Mouse (Mus musculus) skeletal muscle tissue, adult 2 months (tissue): ENCODE data around the gene Taf1b.

ENCODE experiments used
- DNase-seq: peaks from one replicate; pipeline ENCODE4 v3.0.0-alpha.2; 2012; ENCODE audit warnings: low read depth, low spot score

The Taf1b gene

DNA sequence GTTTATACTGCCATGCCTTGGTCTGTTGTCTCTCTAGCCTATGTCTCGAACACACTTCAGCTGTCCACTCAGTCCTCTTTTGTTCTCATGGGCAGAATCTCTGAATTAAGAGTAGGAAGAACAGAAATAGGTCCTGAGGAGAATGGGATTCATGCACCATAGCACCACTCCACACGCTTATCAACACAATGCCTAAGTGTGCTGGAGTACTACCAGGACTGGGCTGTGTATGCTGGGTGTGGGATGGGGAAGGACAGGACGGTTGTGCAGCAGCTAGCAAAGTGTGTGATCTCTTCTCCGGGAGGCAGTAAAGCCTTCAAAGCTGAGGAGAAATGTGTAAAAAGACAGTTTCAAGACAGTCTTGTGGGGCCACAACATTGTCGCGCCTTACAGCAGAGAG is 50.7 kb downstream of the Taf1b start:
- no peak for DNase-seq

DNA sequence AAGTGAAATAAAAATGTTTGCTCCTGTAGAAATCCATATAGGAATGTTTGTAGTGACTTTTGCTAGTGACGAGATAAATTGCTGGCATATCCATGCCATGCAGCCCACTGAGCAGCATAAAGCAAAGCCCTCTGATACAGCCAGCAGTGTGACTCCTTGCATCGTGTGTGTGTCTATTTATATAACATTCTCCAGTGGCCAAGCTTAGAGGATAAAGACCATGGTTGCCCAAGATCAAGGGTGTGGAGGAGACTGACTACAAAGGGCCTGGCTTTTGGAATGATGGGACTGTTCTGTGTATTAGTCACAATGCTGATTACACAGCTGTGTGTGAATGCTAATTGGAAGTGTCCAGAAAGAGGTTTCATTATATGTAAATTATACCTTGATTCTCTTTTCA is 54.4 kb downstream of the Taf1b start:
- DNase-seq: no peak

DNA sequence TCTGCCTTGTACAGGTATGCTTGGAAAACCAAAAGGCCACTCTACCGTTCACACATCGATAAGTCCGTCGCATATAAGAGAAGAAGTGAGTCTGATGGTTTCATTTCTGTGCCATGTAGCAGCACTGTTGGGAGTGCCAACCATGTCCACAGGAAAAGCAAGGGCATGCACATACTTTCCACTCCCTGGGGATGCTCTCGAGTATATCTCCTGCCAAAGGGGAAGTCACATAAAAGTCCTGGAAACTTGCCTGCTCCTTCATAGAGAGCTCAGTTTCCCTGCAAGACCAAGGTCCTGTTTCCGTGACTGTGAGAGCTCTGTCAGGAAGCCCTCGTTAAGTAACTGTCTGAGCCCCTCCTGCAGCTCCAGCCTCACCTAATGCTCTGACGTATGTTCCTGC is 57.8 kb downstream of the Taf1b start:
- no peak for DNase-seq

DNA sequence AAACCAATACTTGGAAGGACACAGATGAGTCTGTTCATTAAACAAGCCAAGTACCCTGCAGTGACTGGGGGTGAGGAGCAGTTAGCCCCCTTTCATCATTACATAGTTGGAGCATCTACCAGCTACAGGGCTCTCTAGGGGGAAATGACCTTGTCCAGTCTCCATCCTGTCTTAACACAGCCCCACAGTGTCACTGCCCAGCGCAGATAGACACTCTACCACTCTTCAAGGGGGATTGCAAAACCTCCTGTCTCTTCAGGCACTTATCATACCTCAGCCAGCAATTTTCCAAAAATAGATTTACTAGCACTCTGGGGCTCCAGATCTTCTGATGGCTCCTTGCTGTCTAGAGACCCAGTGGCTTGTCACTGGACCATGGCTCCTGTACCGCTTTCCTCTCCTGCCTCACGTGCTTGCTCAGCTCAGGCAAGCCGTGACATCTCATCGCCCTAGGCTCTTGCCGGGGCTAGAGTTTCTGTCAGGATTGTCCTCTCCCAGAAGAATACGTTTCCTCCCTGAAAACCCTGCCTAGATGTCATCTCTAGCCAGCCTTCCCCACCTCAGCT is 65.3 kb downstream of the Taf1b start:
- no peak for DNase-seq

DNA sequence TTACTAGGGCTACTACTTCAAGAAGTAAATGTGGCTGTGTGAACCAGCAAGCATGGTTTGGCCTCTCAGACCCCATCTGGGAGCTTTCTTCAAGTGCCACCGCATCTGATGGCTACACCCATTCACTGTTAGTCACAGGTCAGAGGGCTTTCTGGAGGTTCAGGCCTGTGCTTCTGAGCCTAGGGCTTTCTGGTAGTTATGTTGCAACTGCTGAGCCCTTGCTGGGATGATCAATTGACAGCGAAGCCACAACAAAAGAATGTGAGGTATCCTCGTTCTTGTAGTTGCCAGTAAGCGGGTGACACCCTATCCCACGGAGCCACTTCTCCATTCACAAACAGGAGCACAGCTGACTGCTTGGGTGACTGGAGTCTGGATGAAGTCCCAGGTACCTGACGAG is 67.2 kb downstream of the Taf1b start:
- no peak for DNase-seq

DNA sequence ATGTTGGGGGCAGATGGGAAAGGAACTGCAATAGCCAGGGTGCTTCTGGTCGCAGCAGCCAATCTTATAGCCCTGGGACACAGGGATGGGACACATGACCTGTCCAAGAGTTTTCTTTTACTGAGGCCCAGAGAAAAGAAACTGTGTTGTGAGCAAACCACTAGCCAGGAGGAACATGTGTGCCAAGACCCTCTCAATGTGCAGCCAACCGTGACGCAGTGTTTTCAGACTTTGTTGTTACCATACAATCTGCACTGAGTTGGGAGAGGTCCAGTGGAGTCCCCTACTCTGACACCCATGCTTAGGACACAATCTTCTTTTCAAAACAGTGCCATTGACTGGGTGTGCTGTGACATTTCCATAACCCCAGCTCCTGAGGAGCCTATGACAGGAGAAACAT is 69.4 kb downstream of the Taf1b start:
- no peak for DNase-seq

DNA sequence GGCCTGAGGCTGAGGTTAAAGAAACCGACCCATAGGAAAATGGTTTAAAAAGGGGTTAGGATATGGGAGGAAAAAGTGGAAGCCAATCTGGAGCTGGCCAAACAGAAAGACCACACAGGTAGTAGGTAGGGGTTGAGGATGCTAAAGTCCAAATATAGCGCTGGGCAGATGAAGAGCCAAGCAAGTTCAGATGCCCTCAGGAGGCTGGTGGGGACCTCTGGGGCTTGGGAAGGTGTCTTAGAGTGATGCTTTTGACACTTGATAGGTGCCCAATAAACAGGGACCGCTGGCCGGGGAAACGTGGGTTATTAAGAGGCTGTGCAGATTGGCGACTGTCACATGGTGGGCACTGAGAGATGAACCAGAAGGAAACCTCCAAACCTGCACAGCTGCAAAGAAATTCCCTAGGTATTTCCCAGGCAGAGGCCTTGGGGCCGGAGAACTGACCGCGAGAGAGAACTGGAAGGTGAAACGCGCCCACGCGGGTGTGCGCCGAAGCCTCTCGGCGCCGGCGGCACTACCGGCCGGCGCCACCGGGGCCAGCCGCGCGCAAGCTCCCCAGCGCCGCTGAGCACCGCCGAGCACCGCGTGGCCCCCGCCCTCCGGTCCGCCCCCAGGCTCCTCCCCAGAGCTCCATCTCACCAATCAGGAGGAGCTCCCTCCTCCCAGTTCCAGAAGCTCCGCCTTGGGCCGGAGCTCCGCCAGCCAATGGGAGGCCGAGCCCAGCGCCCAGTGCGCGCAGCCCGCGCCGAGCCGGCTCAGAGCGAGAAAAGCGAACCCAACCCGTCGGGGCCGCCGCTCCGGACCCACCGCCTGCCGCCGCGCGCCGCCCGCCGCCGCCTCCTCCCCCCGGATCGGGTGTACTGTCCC is 73.6 kb downstream of the Taf1b start, which contains the start of gene Grhl1:
Grhl1 (plus strand) TSS at position 761 of the 870 bp plus-strand sequence.
- DNase-seq: peak; percentile 89

DNA sequence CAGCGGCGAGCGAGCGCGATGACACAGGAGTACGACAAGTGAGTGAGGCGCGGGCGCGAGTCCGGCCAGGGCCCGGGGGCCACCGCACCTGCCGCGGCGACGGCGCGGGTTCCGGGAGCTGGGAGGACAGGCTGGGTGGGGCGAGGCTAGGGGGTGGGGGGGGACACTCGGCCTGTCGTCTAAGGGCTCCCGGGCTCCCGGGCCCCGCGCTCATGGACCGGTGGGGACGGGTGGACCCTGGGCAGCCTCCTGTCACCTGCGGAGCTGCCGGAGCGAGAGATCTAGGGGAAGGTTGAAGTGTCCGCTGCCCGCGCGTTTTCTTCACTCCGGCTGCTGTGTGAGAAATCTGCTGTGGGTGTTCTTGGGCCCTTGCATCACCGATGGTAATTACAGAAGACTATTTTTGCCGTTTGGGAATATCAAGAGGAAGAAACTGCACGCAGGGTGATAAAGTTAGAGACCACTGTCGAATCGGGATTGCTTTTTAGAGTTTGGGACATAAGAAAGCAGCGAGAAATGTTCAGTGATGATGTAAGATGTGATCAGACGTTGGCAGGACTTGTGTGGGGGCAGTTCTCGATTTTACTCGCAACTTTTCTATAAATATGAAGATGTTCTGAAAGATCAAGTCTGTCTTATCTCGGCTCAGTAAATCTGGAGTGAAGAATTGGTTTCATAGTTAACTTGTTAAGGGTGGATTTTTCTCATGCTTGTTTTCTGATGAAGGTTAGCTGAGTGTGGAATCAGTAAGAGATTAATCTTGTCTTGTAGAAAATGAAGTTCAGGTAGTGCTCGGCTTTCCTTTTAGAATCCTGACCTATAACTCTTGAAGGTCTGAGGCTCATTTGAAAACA is 74.5 kb downstream of the Taf1b start:
- DNase-seq: no peak

DNA sequence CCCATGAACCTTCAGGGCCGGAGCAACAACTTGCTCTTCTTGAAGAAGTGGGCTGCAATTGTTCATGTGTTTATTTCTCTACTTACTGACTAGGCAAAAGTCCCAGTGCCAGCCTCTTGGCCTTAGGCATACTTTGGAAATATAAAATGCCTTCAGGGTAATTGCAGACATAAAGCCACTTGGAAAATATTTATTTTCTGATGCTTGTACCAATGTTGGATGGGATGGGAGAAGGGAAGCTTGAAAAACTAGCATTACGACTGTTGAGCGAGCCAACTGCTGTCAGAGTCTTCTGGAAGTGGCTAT is 75.1 kb downstream of the Taf1b start:
- DNase-seq: no peak

DNA sequence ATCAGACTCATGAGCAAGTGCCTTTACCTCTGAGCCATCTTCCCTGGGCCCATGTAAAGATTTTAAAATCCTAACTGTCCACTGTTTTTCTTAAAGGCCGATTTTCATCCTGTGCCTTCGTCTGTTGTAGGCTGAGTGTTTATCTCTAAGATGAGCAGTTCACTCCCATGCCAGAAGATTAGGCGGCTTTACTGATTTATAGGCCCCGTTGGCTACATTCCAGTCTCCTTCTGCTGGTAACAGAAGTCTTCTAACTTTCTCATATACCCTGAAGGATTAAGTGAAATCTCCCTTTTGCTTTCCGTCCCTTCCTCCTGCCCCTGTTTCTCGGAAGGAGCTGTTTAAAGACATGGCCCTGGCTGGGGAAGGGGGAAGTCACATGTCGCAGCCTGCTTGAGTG is 76.7 kb downstream of the Taf1b start:
- DNase-seq: no peak

DNA sequence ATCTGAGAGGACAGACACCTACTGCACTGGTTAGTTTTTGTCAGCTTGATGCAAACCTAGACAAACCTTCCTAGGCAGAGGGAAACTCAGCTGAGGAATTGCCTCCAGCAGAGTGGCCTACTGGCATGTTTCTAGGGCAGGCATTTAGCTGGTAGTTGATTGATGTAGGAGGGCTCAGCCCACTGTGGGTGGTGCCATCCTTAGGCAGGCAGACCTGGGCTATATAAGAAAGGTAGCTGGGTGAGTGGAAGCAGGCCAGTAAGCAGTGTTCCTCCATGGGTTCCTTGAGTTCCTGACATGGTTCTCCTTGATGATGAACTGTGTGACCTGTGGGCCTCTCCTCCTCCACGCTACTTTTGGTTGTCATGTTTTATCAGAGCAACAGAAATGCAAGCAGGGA is 82.3 kb downstream of the Taf1b start:
- no peak for DNase-seq

DNA sequence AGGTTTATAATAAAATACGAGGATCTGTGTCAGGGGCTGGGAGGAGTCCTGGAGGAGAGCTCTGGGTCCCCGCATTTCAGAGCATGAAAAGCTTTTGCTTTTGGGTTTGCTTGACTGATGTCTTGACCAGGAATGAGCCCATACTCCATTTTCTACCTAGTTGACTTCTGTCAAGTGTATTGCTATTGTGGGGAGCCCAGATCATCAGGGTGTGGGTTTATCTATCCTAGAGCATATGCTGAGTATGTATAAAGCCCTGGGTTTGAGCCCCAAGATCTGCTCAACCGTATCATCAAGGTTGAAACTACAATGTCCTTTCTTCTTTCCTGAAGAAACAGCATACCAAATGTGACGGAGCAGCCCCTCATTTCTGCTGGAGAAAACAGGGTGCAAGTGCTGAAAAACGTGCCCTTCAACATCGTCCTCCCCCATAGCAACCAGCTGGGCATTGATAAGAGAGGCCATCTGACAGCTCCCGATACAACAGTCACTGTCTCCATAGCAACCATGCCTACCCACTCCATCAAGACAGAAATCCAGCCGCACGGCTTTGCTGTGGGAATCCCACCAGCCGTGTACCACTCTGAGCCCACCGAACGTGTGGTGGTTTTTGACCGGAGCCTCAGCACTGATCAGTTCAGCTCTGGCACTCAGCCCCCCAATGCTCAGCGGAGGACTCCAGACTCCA is 83.0 kb downstream of the Taf1b start:
- DNase-seq: no peak

DNA sequence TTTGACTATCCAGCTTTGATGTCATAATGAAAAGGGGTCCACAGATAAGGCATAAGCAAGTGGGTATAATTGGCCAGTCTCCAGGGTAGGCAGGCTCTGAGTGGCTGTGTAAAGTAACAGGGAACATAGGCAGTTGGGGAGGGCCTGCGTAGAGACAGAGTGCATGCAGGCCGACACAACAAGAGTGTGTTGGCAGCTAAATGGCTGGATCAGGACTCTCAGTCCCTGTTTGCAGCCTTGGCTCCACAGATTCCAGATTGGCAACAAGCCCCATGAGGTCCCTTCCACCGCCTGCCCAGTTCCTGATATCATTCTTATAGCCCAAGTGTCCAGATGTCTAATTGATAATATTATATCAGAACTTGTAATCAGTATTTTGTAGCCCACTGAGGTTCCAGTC is 85.5 kb downstream of the Taf1b start:
- no peak for DNase-seq

DNA sequence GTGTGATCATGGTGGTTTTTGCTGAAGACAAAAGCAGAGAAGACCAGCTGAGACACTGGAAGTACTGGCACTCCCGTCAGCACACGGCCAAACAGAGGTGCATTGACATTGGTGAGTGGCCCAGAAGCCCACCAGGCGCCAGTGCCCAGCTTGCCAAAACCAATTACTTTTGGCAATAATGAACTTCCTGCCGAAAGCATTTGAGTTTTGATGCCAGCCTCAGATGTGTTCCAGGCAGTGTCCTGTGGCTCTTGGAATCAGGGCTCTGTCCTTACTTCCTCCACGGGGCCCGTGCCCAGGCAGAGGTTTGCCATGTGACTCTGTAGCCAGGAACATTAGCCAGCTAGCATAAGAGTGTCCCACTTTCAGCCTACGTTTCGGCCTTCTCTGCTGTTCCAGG is 86.7 kb downstream of the Taf1b start:
- peak; percentile 21 for DNase-seq

DNA sequence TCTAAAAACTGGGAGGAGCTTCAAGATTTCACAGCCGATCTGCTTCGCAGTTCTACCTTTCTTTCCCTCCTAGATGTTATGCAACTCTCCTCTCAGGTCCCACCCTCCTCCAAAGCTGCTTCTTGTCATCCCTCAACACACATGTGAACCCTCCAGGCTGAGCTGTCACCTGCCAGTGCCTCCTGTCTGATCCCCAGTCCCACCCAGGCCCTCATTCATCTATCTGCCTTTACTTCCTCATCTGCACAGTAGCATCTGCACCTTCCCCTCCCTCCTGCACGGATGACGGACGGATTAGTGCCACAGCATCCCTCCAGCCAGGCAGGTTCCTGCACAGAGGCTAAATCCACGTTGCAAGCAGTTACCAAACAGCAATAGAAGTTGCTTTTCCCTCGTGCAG is 88.0 kb downstream of the Taf1b start:
- no peak for DNase-seq

DNA sequence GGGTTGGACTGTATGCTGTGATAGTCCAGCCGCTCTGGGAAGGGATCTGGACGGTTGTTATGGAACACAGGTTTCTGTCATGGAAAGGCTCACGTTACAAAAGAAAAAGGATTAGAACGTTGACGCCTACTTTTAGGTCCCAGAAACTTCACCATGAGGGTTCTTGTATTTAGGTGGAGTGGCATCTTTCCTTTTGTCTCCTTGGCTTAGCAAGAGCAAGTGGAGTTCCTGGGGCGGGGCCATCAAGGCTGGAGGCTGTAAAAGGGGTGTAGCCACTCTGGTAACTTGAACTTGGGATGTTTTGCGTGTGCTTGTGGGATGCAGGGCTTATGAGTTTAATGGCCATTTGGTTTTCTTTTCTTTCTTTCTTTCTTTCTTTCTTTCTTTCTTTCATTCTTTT is 92.2 kb downstream of the Taf1b start:
- DNase-seq: no peak

DNA sequence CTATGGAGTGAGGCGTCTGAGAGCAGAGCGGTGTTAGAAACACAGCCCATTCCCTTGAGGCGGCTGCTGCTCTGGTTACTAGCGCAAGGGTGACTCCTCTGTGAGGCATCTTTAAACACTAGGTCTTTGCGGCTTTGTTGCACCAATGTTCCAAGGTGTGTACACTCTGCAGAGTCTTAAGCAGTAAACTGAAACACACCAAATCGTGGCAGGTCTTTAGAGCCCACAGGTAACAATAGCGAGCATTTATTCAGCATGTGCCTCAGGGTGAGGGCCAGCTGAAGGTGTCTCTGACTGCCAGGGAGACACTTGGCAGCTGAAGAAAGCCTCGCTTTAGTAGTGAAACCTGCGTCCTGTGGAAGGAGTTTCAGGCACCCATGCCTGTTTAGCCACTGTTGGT is 93.9 kb downstream of the Taf1b start:
- DNase-seq: no peak

DNA sequence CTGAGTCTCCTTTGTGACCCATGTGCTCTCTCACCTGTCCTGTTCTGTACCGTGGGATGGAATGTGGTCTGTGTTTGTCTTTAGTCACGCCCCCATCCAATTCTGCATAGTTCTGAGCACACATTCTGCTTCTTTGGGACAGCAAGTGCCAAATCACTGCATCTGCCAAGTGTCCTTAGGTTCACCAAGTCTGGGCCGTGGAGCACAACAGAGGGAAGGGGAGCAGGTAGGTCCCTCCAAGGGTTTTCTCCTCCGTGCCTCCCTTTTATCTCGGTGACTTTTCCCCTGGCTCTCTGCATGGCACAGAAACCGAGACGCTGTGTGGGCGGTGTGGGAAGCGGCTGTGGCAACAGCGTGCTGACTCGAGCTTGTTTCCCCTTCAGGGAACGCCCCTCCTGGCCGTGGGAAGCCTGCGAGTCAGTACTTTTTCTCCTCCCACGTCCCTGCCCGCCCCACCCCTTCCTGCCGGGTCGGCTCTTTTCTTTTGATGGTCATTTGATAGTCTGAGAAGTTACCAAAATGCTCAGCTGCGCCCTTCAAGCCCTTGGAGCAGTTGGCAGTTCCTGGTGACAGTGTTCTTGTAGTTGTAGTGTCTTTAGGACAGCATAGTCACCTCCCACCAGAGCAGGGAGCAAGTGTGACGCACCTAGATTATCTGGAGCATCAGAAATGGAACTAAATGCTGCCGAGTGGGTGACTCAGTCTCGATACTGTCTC is 95.0 kb downstream of the Taf1b start:
- DNase-seq: peak; percentile 54

DNA sequence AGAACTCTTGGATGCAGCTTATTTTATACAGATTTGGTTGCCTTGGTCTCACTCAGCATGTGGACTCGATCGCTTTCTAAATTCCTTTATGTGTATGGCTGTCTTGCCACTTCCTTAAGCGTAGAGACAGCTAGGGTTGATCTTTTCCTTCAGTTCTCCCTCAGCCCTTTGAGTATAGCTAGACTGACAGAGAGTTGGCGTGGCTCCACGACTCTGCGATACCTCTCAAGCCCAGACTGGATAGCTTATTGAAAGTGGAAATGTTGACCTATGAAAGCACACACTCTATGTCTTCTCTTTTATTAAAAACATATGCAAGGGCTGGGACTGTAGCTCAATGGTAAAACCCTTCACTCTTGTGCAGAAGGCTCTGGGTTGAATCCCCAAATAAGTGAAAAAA is 99.2 kb downstream of the Taf1b start:
- DNase-seq: no peak

DNA sequence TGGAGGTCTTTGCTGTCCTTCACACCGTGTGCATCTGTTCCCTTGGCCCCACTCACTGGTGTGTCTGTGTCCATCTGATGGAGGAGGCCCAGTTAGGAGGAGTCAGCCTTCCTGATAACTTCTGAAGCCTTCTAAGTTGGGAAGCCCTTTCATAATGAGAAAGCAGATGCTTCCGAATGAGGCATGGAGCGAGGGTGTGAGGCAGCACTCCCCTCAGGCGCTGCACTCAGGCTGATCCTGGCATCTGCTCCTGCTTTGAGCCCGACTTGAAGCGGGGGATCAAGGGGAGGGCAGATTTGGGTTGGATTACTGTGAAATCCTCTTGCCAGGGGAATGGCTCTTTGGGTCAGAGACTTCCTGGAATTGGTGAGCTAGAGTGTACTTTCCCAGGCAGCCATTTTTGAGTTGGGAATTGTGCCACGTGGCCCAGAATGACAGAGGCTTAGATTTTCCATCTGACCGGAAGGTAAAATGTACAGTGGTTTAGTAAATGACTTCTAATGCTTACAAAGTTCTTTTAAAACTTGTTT is 101.3 kb downstream of the Taf1b start:
- no peak for DNase-seq

DNA sequence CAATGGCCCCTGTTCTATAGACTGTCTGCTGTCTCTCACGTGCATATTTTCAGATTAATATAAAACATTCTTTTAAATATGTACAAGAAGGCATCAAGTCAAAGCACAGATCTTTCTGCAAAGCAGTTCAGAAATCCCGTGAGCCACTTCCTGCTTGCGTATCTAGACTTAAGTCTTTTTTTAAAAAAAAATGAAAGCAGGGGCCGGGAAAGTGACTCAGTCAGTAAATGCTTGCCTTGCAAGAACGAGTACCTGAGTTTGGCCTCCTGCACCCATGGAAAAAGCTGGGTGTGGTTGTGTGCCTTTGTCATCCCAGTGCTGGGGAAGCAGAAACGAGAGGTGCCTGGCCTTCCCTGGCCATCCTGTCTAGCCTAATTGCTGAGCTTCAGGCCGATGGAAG is 101.9 kb downstream of the Taf1b start:
- DNase-seq: no peak
